ENCODE assay signal across 11 mouse cellular contexts in the genomic region with DNA sequence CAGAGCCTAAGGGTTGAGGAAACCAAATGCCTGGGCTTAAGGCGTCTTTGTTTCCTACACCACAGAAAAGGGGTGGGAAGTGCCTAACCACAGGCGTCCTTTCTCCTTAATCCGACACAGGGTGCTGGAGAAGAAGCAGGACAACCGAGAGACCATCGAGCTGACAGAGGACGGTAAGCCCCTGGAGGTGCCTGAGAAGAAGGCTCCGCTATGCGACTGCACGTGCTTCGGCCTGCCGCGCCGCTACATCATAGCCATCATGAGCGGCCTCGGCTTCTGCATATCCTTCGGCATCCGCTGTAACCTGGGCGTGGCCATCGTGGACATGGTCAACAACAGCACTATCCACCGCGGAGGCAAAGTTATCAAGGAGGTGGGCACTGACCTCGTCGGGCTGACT. TPM values are rescaled to one million over a fixed set of nuclear protein-coding genes. Genes with fewer than 3 reads are reported as not detected.
A peak's percentile ranks its signal among the peaks of the same experiment; 100 is the strongest.
DNase-seq lines count a peak whose midpoint lies in the region; ATAC-seq lines count a peak whose summit lies in the region.
"Had no signal": no experiment of that assay in that cellular context is flagged by ENCODE, and none has a peak within 500 bp of the region (broad histone marks: within the 10 kb centered on the region; RNA-seq: fewer than 3 reads in every experiment).

No protein-coding gene starts in this region.

- H3K27ac ChIP-seq in midbrain, embryonic 14.5 days (replicated peaks; ENCODE audit: low read depth, low read length), result peak overlapping the region; percentile 98
- H3K27ac ChIP-seq: stomach, postnatal 0 days had no signal

- H3K9ac ChIP-seq in midbrain, embryonic 14.5 days (replicated peaks; ENCODE audit: low read length), result peak overlapping the region; percentile 86

- H3K4me3 ChIP-seq in midbrain, embryonic 14.5 days (replicated peaks; ENCODE audit: low read depth, low read length), result peak overlapping the region; percentile 51

- peak overlapping the region; percentile 74 for H3K4me2 ChIP-seq in midbrain, embryonic 14.5 days (ENCODE audit: low read length)

- peaks cover 17% of the 10 kb centered on the region for H3K36me3 ChIP-seq in midbrain, embryonic 14.5 days (ENCODE audit: control insufficient read depth, insufficient read depth, low read length)

- H3K9me3 ChIP-seq in midbrain, embryonic 14.5 days (ENCODE audit: control insufficient read depth, low read length), result no peaks in the 10 kb centered on the region

- peaks cover 14% of the 10 kb centered on the region; the same call in 1 of the 2 replicates for H3K27me3 ChIP-seq in midbrain, embryonic 14.5 days (ENCODE audit: control insufficient read depth, insufficient read depth, low read length)

- DNase-seq in embryo, embryonic 10 days (ENCODE audit: low spot score), result peak; percentile 50
- DNase-seq in embryo, embryonic 9.5 days (ENCODE audit: extremely low spot score), result no peak
- DNase-seq in brain, adult 2 months (ENCODE audit: low read depth, low spot score), result peak; percentile 22
- DNase-seq in midbrain, embryonic 14.5 days, result peak; percentile 76
- DNase-seq in adrenal gland, adult 2 months, result no peak
- no peak for DNase-seq in lung, postnatal 4 days
- DNase-seq in heart, postnatal 10 days, result no peak
- DNase-seq: kidney, postnatal 14 days had no signal

- ATAC-seq in granulocyte monocyte progenitor cell, adult 5-6 weeks (replicated peaks; ENCODE audit: poor library complexity, severe bottlenecking), result peak; percentile 31
- 0 out of 2 replicates have a peak, but pooled peaks have one; percentile 12 for ATAC-seq in midbrain, embryonic 14.5 days (ENCODE audit: low FRiP score, low TSS enrichment)

- peaks cover 5% of the 10 kb centered on the region; the same call in 1 of the 2 replicates for H3K4me1 ChIP-seq in midbrain, embryonic 14.5 days (ENCODE audit: control insufficient read depth, insufficient read depth, low read length)

- WGBS in midbrain, embryonic 14.5 days, result under 1% methylated on average over 23 of the region's 23 CpGs

- intact Hi-C loops in heart, postnatal 10 days (cut with DNase I), result no loop called here

RNA-seq across cellular contexts. Expression of a gene that starts 3.4 kb away (rescaled TPM):
- total RNA-seq in granulocyte monocyte progenitor cell, adult 5-6 weeks (2014; fragmentation: Nextera tagmentation), result not detected in 2 replicates
- not detected in 2 replicates for total RNA-seq in granulocyte monocyte progenitor cell, adult 5-6 weeks (2017)
- 102 and 111 TPM in 2 replicates for polyA plus RNA-seq in midbrain, embryonic 14.5 days (2014; fragmentation: Nextera tagmentation; extraction: Ambion mirVana)
- 1 to 10 TPM in 1 of 2 experiments, under 1 TPM in 1; 0.66 to 1.5 TPM for total RNA-seq in adrenal gland, adult 2 months (2021)
- polyA plus RNA-seq in adrenal gland, adult 2 months (2012; rRNA removed), result 0.03 TPM in 1 of 2 replicates, not detected in the other
- total RNA-seq in heart, postnatal 10 days (2021), result not detected
- total RNA-seq: liver, adult 2 months had no signal
- polyA plus RNA-seq: liver, adult 2 months; stomach, postnatal 0 days had no signal

Comparison
In these comparisons a context has a peak if more than half of its experiments do, and no peak if none do; other contexts are left out.
1. DNase-seq: peak in embryo, embryonic 10 days (single experiment), brain, adult 2 months (single experiment) and midbrain, embryonic 14.5 days (single experiment); none in embryo, embryonic 9.5 days (single experiment), adrenal gland, adult 2 months (single experiment), lung, postnatal 4 days (0 of 2) and heart, postnatal 10 days (0 of 2).